Mouse (Mus musculus) ovary, postnatal 14 days (tissue): ENCODE measurements around the gene Ddx11.
"Not testable (repeated sequence)": the region's sequence is repeated elsewhere in the genome, so short reads cannot be mapped to it uniquely, and the experiment has no call there.

ENCODE experiments used
- DNase-seq: peaks from one replicate; pipeline ENCODE4 v3.0.0; 2022; ENCODE audit warnings: low spot score

Gene Ddx11

DNA sequence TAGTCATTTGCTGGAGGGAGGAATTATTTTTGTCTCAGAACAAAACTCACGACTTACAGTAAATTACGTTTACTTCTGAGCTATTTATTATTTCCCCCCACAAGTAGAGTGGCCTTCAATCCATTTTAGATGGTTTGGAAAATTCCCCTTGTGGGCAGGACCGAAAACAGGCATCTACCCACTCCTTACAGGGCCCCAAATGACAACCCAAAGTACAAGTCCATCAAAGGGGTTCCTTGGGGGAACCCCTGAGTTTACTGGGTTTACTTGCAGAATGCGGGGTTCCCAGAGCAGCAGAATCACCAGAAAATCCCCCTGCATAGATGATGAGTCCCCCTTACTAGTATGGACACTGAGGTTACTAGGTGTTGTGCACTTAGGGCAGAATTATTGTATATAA, 11.2 kb upstream of the Ddx11 start:
- DNase-seq, result no peak

GRCm38 (mm10) chr17:66118991-66119390, 4.3 kb upstream of the Ddx11 start:
- DNase-seq, result no peak

- no peak for DNase-seq
Measured at GRCm38 (mm10) chr17:66120701-66121100, 2.6 kb upstream of the Ddx11 start.

DNA sequence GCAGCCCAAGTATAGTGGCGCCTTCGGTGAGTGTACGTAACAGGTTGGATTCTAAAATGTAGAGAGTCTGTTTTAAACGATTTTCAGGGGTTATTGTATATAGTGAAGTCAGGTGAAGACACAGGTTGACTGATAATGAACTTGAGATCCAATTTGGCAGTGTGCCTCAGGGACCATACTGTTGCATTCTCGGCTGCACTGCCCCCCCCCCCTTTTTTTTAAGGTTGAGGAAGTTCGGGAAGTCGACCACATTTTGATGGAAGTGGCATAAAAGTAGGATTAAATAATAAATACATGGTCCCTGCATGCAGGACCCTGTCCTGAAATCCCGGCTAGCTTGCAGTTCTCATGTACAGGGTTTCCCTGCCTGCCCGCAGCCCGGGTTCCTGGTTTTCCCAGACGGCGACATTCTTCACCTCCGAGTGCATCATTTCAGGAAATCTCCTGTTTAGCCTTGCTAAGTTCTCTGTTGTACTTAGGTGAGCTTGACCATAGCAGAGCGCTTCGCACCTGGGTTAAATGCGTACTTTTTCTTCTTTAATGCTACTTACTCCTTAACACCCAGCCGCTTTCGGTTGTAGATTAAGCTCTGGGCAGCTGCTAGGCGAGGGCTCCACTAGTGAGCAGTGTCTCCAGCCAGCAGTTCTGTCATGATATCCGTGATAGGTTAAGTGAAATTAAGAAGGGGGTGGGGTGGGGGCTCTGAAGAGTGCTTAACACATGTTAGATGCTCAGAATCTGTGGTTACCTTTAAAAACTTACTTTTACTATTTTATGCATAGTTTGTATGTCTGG, 693 bp downstream of the Ddx11 start:
- no peak for DNase-seq

DNA sequence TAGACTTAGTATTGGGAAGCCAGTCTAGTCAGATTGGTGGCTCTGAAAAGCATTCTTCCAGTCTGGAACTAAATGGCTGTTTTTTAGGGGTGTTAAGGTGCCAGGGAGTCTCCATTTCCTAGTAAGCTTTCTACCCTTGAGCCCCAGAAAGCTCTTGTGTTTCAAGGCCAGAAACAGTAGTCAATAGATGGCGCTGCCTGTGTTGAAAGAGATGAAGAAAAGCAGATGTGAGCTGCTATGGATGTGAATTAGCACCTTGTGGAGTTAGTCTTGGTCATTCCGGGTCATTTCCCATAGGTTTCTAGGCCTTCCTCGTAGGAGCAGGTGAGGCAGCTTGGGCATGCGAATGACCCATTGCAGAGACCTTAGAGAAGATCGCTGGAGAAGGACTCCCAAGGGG, 1.9 kb downstream of the Ddx11 start:
- no peak for DNase-seq

GRCm38 (mm10) chr17:66130371-66130770, 7.1 kb downstream of the Ddx11 start:
- no peak for DNase-seq

GRCm38 (mm10) chr17:66131212-66131611, 7.9 kb downstream of the Ddx11 start:
- no peak for DNase-seq

- not testable (repeated sequence) for DNase-seq
Measured at GRCm38 (mm10) chr17:66152706-66153662, 29.7 kb downstream of the Ddx11 start.

DNA sequence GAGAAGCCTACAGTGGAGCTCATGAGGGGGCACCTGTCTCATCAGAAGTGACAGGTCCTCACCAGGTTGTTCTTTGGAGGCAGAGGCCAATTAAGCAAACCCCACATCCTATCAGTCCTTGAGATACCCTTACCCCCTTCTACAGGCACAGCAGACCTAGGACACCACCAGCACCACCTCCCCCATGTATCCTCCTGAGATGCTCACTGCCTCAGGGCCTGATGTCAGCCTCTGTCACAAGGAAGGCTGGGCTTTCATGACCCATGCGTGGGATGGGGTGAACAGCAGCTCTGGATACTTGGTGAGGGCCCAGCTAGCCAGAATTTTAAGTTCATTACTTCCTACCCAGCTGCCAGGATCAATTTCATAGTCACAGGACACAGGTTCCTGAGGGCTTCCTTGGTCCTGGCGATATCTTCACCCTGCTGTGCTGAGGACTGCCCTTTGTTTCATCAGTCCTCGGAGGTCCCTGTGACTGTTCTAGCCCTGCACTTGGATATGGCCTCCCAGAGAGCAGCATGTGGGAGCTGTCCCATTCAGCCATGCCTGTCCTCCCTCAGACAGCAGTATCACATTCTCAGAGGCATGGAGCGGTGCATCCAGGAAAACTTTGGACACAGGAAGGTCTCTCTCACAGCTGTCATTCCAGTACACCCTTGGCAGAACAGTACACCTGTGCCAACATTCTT, 30.6 kb downstream of the Ddx11 start:
- not testable (repeated sequence) for DNase-seq

GRCm38 (mm10) chr17:66154876-66155275, 31.6 kb downstream of the Ddx11 start:
- DNase-seq, result no peak

DNA sequence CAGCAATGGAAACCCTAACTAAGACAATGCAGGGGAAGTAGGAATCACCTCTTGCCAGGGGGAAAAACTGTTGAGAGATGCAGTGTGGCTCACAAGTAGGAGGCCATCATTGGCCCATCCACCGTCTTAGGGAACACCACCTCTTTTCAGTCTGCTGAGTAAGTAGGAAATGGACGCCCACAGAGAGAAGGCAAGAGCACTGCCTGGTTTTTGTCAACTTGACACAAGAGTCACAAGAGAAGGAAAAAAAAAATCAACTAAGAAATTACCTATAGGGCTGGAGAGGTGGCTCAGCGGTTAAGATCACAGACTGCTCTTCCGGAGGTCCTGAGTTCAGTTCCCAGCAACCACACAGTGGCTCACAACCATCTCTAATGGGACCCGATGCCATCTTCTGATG, 35.0 kb downstream of the Ddx11 start:
- no peak for DNase-seq

- DNase-seq, result not testable (repeated sequence)
Measured at GRCm38 (mm10) chr17:66167141-66167540, 43.8 kb downstream of the Ddx11 start.

DNA sequence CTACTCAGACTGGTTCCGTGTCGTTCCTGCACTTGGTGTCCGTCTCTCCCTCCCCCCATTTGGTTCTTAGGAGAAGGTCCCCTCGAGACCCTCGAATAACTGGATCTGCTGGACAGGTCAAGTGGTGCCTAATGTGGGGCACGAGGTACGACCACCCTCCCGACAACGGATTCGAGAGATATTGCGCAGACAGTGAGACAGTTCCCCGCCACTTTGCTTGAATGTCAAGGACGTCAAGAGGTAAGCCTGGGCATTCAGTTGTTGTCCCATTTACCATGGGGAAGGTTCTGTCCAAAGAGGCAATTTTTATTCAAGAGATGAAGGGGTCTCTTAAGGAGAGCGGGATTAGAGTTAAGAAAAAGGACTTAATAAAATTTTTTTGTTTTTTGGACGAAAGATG, 47.7 kb downstream of the Ddx11 start:
- not testable (repeated sequence) for DNase-seq

GRCm38 (mm10) chr17:66190577-66190976, 67.3 kb downstream of the Ddx11 start:
- no peak for DNase-seq

GRCm38 (mm10) chr17:66197041-66197440, 73.7 kb downstream of the Ddx11 start:
- DNase-seq, result no peak
